8 mouse cellular contexts compared by ENCODE assay signal in genomic region chr9:117902239-117902939, GRCm38 (mm10).
A peak's percentile ranks its signal among the peaks of the same experiment; 100 is the strongest.
DNase-seq lines count a peak whose midpoint lies in the region; ATAC-seq lines count a peak whose summit lies in the region.

No protein-coding gene starts in this region.

- no peak overlapping the region for H3K9ac ChIP-seq in heart, embryonic 12.5 days
- no peak overlapping the region for H3K9ac ChIP-seq in heart, embryonic 11.5 days (ENCODE audit: low read depth, low read length)

- WGBS in heart, embryonic 12.5 days: 66% methylated on average over 20 of the region's 20 CpGs
- 75% methylated on average over 20 of the region's 20 CpGs for WGBS in heart, embryonic 11.5 days (ENCODE audit: insufficient replicate concordance)

- H3K9me3 ChIP-seq in heart, embryonic 12.5 days (replicated peaks): no peaks in the 10 kb centered on the region
- H3K9me3 ChIP-seq in heart, embryonic 11.5 days (replicated peaks; ENCODE audit: control insufficient read depth, low read length): no peaks in the 10 kb centered on the region

- H3K27me3 ChIP-seq in heart, embryonic 12.5 days (replicated peaks): no peaks in the 10 kb centered on the region
- no peaks in the 10 kb centered on the region for H3K27me3 ChIP-seq in heart, embryonic 11.5 days (ENCODE audit: control insufficient read depth, insufficient read depth, low read length)

- H3K4me3 ChIP-seq in heart, embryonic 12.5 days: no peak overlapping the region
- no peak overlapping the region for H3K4me3 ChIP-seq in heart, embryonic 11.5 days (ENCODE audit: low read depth, low read length)

- peak; percentile 63 for DNase-seq in 416B (ENCODE audit: low read depth)
- peak; percentile 68 to 72 for DNase-seq in natural killer cell, adult 2 months (ENCODE audit: low spot score in 2 of 2)
- DNase-seq in adrenal gland, postnatal 25 days: no peak
- DNase-seq in retina, embryonic 14.5 days (ENCODE audit: low spot score): no peak
- no peak for DNase-seq in frontal cortex, postnatal 14 days (ENCODE audit: low spot score in 2 of 2)

- ATAC-seq in heart, embryonic 12.5 days (ENCODE audit: insufficient number of reproducible peaks, low FRiP score): no peak
- ATAC-seq in heart, embryonic 11.5 days (replicated peaks; ENCODE audit: insufficient number of reproducible peaks, low FRiP score, low TSS enrichment): no peak
- ATAC-seq in hematopoietic stem cell, adult 5-6 weeks (replicated peaks in 1 of 2; ENCODE audit: insufficient read depth in 1 of 2, low FRiP score in 2 of 2, low TSS enrichment in 1 of 2, low read depth in 1 of 2, poor library complexity in 2 of 2, severe bottlenecking in 2 of 2): peak; percentile 82 to 83

- H3K4me1 ChIP-seq in heart, embryonic 12.5 days (replicated peaks): peaks cover 10% of the 10 kb centered on the region
- peaks cover 4% of the 10 kb centered on the region; the same call in 1 of the 2 replicates for H3K4me1 ChIP-seq in heart, embryonic 11.5 days (ENCODE audit: control insufficient read depth, insufficient read depth, low read length)

- no peaks in the 10 kb centered on the region for H3K36me3 ChIP-seq in heart, embryonic 12.5 days
- H3K36me3 ChIP-seq in heart, embryonic 11.5 days (ENCODE audit: control insufficient read depth, insufficient read depth, low read length): no peaks in the 10 kb centered on the region

- H3K27ac ChIP-seq in heart, embryonic 12.5 days (ENCODE audit: poor library complexity, severe bottlenecking): no peak overlapping the region
- no peak overlapping the region for H3K27ac ChIP-seq in heart, embryonic 11.5 days (ENCODE audit: low read depth, low read length)

- H3K4me2 ChIP-seq in heart, embryonic 12.5 days: peak overlapping the region; percentile 30; the same call in 1 of the 2 replicates
- H3K4me2 ChIP-seq in heart, embryonic 11.5 days: no peak overlapping the region

Comparison
In these comparisons a context has a peak if more than half of its experiments do, and no peak if none do; other contexts are left out.
1. ATAC-seq: peak in hematopoietic stem cell, adult 5-6 weeks (2 of 2); none in heart, embryonic 12.5 days (single experiment) and heart, embryonic 11.5 days (single experiment).
2. DNase-seq: peak in 416B (single experiment) and natural killer cell, adult 2 months (2 of 2); none in adrenal gland, postnatal 25 days (single experiment), retina, embryonic 14.5 days (single experiment) and frontal cortex, postnatal 14 days (0 of 2).